Mouse (Mus musculus): ENCODE data around the gene Fbln1. TPM values are rescaled to one million over a fixed set of nuclear protein-coding genes. Genes with fewer than 3 reads are reported as not detected.

The Fbln1 gene
- polyA plus RNA-seq, 1 experiment from 2014 or later, result 48.9 TPM

GRCm38 (mm10) chr15:85303241-85303640 is 97.5 kb downstream of the Fbln1 start:
- no peaks in the 10 kb centered on the region for H3K27me3 ChIP-seq (replicated peaks; ENCODE audit: control insufficient read depth, insufficient read depth, low read length)
- no peak overlapping the region for H3K9ac ChIP-seq (ENCODE audit: low read length)
- H3K4me3 ChIP-seq (ENCODE audit: low read depth, low read length), result no peak overlapping the region
- no peaks in the 10 kb centered on the region for H3K36me3 ChIP-seq (ENCODE audit: control insufficient read depth, insufficient read depth, low read length)
- no peak overlapping the region for H3K27ac ChIP-seq (ENCODE audit: low read depth, low read length)
- H3K4me1 ChIP-seq (ENCODE audit: control insufficient read depth, insufficient read depth, low read length), result no peaks in the 10 kb centered on the region
- 0 out of 2 replicates have a peak, but pooled peaks cover 3% of the 10 kb centered on the region for H3K9me3 ChIP-seq (replicated peaks; ENCODE audit: control insufficient read depth, low read length)
- 61% methylated on average over 4 of the region's 4 CpGs for whole genome bisulfite sequencing
- H3K4me2 ChIP-seq (ENCODE audit: low read length), result no peak overlapping the region
- no peak for DNase-seq (ENCODE audit: low spot score)
- no peak for ATAC-seq

DNA sequence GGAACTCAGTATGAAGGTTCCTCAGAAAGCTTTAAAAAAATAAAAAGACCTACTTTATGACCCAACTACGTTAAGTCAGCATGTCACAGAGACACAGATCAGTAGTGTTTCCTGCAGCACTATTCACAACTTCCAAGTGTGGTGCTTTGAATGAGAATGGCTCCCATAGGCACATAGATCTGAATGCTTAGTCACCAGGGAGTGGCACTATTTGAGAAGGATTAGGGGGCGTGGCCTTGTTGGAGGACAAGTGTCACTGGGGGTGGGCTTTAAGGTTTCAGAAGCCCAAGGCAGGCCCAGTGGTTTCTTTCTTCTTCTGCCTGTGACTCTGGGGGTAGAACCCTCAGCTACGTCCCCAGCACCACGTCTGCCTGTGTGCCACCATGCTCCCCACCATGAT is 98.2 kb downstream of the Fbln1 start:
- Histone ChIP-seq H3K36me3 (ENCODE audit: control insufficient read depth, insufficient read depth, low read length) (no peaks in the 10 kb centered on the region), H3K4me2 (ENCODE audit: low read length) (no peak overlapping the region), H3K4me1 (ENCODE audit: control insufficient read depth, insufficient read depth, low read length) (no peaks in the 10 kb centered on the region), H3K27ac (ENCODE audit: low read depth, low read length) (no peak overlapping the region), H3K9ac (ENCODE audit: low read length) (no peak overlapping the region), H3K9me3 (replicated peaks; ENCODE audit: control insufficient read depth, low read length) (0 out of 2 replicates have a peak, but pooled peaks cover 3% of the 10 kb centered on the region), H3K27me3 (replicated peaks; ENCODE audit: control insufficient read depth, insufficient read depth, low read length) (no peaks in the 10 kb centered on the region), H3K4me3 (ENCODE audit: low read depth, low read length) (no peak overlapping the region)
- 90% methylated on average over 4 of the region's 4 CpGs for WGBS
- ATAC-seq (no peak), DNase-seq (ENCODE audit: low spot score) (no peak)

DNA sequence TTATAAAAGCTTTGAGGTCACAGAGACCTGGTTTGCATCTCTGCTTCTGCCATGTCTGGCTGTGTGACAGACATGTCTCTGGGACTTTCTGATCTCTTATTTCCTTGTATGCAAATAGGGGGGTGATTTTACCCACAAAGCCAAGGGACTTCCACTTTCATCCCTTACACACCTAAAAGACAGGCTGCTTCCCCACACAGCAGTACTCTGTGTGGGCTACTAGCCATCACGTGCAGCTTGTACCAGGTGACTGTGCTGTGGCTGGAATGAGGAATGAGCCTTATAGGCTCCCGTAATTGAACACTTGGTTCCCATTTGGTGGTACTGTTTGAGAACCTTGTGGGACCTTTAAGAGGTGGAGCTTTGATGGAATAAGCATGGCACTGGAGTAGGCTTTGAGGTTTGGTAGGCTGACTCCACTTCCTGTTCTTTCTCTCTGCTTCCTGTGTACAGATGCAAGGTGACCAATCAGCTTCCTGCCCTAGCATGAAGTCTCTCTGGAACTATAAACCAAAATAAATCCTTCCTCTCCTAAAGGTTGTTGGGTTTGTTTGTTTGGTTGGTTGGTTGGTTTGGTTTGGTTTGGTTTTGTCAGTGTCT is 101.4 kb downstream of the Fbln1 start:
- H3K4me3 ChIP-seq (ENCODE audit: low read depth, low read length), result no peak overlapping the region
- DNase-seq (ENCODE audit: low spot score) (no peak), ATAC-seq (no peak)
- H3K36me3 ChIP-seq (ENCODE audit: control insufficient read depth, insufficient read depth, low read length), result no peaks in the 10 kb centered on the region
- no peaks in the 10 kb centered on the region for H3K9me3 ChIP-seq (replicated peaks; ENCODE audit: control insufficient read depth, low read length)
- H3K4me2 ChIP-seq (ENCODE audit: low read length), result no peak overlapping the region
- no peaks in the 10 kb centered on the region for H3K4me1 ChIP-seq (ENCODE audit: control insufficient read depth, insufficient read depth, low read length)
- no peak overlapping the region for H3K27ac ChIP-seq (ENCODE audit: low read depth, low read length)
- H3K9ac ChIP-seq (ENCODE audit: low read length), result no peak overlapping the region
- 92% methylated on average over 2 of the region's 2 CpGs for WGBS
- no peaks in the 10 kb centered on the region for H3K27me3 ChIP-seq (replicated peaks; ENCODE audit: control insufficient read depth, insufficient read depth, low read length)

GRCm38 (mm10) chr15:85311058-85311657 is 105.4 kb downstream of the Fbln1 start:
- H3K4me1 ChIP-seq (ENCODE audit: control insufficient read depth, insufficient read depth, low read length), result no peaks in the 10 kb centered on the region
- no peak overlapping the region for H3K9ac ChIP-seq (ENCODE audit: low read length)
- H3K27ac ChIP-seq (ENCODE audit: low read depth, low read length), result no peak overlapping the region
- no peaks in the 10 kb centered on the region for H3K27me3 ChIP-seq (replicated peaks; ENCODE audit: control insufficient read depth, insufficient read depth, low read length)
- no peak overlapping the region for H3K4me3 ChIP-seq (ENCODE audit: low read depth, low read length)
- H3K9me3 ChIP-seq (replicated peaks; ENCODE audit: control insufficient read depth, low read length), result no peaks in the 10 kb centered on the region
- WGBS, result 73% methylated on average over 10 of the region's 10 CpGs
- ATAC-seq (no peak), DNase-seq (ENCODE audit: low spot score) (no peak)
- no peaks in the 10 kb centered on the region for H3K36me3 ChIP-seq (ENCODE audit: control insufficient read depth, insufficient read depth, low read length)
- no peak overlapping the region for H3K4me2 ChIP-seq (ENCODE audit: low read length)

- no peaks in the 10 kb centered on the region for H3K9me3 ChIP-seq (replicated peaks; ENCODE audit: control insufficient read depth, low read length)
- 46% methylated on average over 10 of the region's 13 CpGs for WGBS
- H3K9ac ChIP-seq (ENCODE audit: low read length), result no peak overlapping the region
- H3K4me1 ChIP-seq (ENCODE audit: control insufficient read depth, insufficient read depth, low read length), result no peaks in the 10 kb centered on the region
- no peak overlapping the region for H3K4me2 ChIP-seq (ENCODE audit: low read length)
- ATAC-seq (peak; percentile 72), DNase-seq (ENCODE audit: low spot score) (peak; percentile 82)
- H3K36me3 ChIP-seq (ENCODE audit: control insufficient read depth, insufficient read depth, low read length), result no peaks in the 10 kb centered on the region
- no peaks in the 10 kb centered on the region for H3K27me3 ChIP-seq (replicated peaks; ENCODE audit: control insufficient read depth, insufficient read depth, low read length)
- no peak overlapping the region for H3K27ac ChIP-seq (ENCODE audit: low read depth, low read length)
- H3K4me3 ChIP-seq (ENCODE audit: low read depth, low read length), result no peak overlapping the region
Observed at GRCm38 (mm10) chr15:85315378-85316025, 109.8 kb downstream of the Fbln1 start.

GRCm38 (mm10) chr15:85316342-85317140 is 110.8 kb downstream of the Fbln1 start:
- Histone ChIP-seq H3K4me3 (ENCODE audit: low read depth, low read length) (no peak overlapping the region), H3K4me1 (ENCODE audit: control insufficient read depth, insufficient read depth, low read length) (no peaks in the 10 kb centered on the region), H3K36me3 (ENCODE audit: control insufficient read depth, insufficient read depth, low read length) (no peaks in the 10 kb centered on the region), H3K9me3 (replicated peaks; ENCODE audit: control insufficient read depth, low read length) (no peaks in the 10 kb centered on the region), H3K4me2 (ENCODE audit: low read length) (no peak overlapping the region), H3K9ac (ENCODE audit: low read length) (no peak overlapping the region), H3K27me3 (replicated peaks; ENCODE audit: control insufficient read depth, insufficient read depth, low read length) (no peaks in the 10 kb centered on the region), H3K27ac (ENCODE audit: low read depth, low read length) (no peak overlapping the region)
- 53% methylated on average over 14 of the region's 14 CpGs for WGBS
- DNase-seq (ENCODE audit: low spot score), result no peak
- ATAC-seq, result no peak

GRCm38 (mm10) chr15:85319924-85320668 is 114.3 kb downstream of the Fbln1 start:
- no peaks in the 10 kb centered on the region for H3K27me3 ChIP-seq (replicated peaks; ENCODE audit: control insufficient read depth, insufficient read depth, low read length)

DNA sequence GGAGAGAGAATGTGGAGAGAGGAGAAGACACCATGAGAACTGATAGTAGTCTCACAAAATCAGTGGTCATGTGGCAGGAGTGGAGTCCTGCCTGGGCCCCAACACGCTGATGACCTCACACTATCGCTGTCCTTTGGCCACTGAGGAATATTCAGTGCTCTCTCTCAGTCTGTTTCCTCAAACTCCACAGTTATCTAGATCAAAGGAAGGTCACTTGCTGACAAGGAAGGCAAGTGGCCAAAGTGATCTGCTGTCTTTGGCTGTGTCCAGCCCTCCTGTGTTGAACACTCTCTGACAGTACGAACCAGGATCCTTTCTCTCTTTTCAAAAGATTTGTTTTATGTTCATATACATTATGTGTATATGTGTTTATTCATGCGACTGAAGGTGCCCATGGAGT is 117.5 kb downstream of the Fbln1 start:
- Histone ChIP-seq H3K36me3 (ENCODE audit: control insufficient read depth, insufficient read depth, low read length) (no peaks in the 10 kb centered on the region), H3K27ac (ENCODE audit: low read depth, low read length) (no peak overlapping the region), H3K9ac (ENCODE audit: low read length) (no peak overlapping the region), H3K27me3 (replicated peaks; ENCODE audit: control insufficient read depth, insufficient read depth, low read length) (no peaks in the 10 kb centered on the region), H3K4me3 (ENCODE audit: low read depth, low read length) (no peak overlapping the region), H3K4me2 (ENCODE audit: low read length) (no peak overlapping the region), H3K4me1 (ENCODE audit: control insufficient read depth, insufficient read depth, low read length) (no peaks in the 10 kb centered on the region), H3K9me3 (replicated peaks; ENCODE audit: control insufficient read depth, low read length) (no peaks in the 10 kb centered on the region)
- ATAC-seq, result no peak
- no peak for DNase-seq (ENCODE audit: low spot score)
- 93% methylated on average over 4 of the region's 4 CpGs for WGBS

More at GRCm38 (mm10) chr15:85319924-85320668, 114.3 kb downstream of the Fbln1 start:
- no peaks in the 10 kb centered on the region for H3K36me3 ChIP-seq (ENCODE audit: control insufficient read depth, insufficient read depth, low read length)
- 85% methylated on average over 11 of the region's 11 CpGs for WGBS
- ATAC-seq, result no peak
- H3K27ac ChIP-seq (ENCODE audit: low read depth, low read length), result no peak overlapping the region
- DNase-seq (ENCODE audit: low spot score), result no peak
- H3K4me2 ChIP-seq (ENCODE audit: low read length), result no peak overlapping the region
- no peaks in the 10 kb centered on the region for H3K4me1 ChIP-seq (ENCODE audit: control insufficient read depth, insufficient read depth, low read length)
- H3K4me3 ChIP-seq (ENCODE audit: low read depth, low read length), result no peak overlapping the region
- no peaks in the 10 kb centered on the region for H3K9me3 ChIP-seq (replicated peaks; ENCODE audit: control insufficient read depth, low read length)
- H3K9ac ChIP-seq (ENCODE audit: low read length), result no peak overlapping the region

All from forebrain, embryonic 14.5 days (tissue).